Mouse (Mus musculus) myocyte (in vitro differentiated cells): Measurements from ENCODE around the gene Gm3238.

Source experiments
- E2F4 ChIP-seq: IDR thresholded peaks from one replicate; pipeline ENCODE4 v1.6.1; 2011; ENCODE audit warnings: mild to moderate bottlenecking, control low read depth, moderate library complexity; ENCODE audit not compliant: insufficient read depth
- MAX ChIP-seq: IDR thresholded peaks from one replicate; pipeline ENCODE4 v1.6.1; 2011; ENCODE audit warnings: low read depth, mild to moderate bottlenecking, control low read depth
- MYOD1 ChIP-seq, 3 experiments: IDR thresholded peaks; one replicate each; pipeline ENCODE4 v1.6.1; 2011; ENCODE audit warnings: control low read depth in 2 of 3, low read depth in 2 of 3, mild to moderate bottlenecking in 2 of 3, moderate library complexity in 1 of 3; ENCODE audit not compliant: insufficient read length in 2 of 3, control insufficient read depth in 1 of 3
- MYOG ChIP-seq, 3 experiments: IDR thresholded peaks; one replicate each; pipeline ENCODE4 v1.6.1; 2011; ENCODE audit warnings: control low read depth in 2 of 3, low read depth in 2 of 3, mild to moderate bottlenecking in 2 of 3; ENCODE audit not compliant: insufficient read length in 2 of 3, control insufficient read depth in 1 of 3, insufficient read depth in 1 of 3
- POLR2A ChIP-seq: IDR thresholded peaks from one replicate; pipeline ENCODE4 v1.6.1; 2011; ENCODE audit warnings: low read depth, mild to moderate bottlenecking, control low read depth, moderate library complexity; ENCODE audit not compliant: insufficient read length
- POLR2AphosphoS2 ChIP-seq: IDR thresholded peaks from one replicate; pipeline ENCODE4 v1.6.1; 2011; ENCODE audit warnings: low read depth, control low read depth; ENCODE audit not compliant: insufficient read length
- SRF ChIP-seq: IDR thresholded peaks from one replicate; pipeline ENCODE4 v1.6.1; 2011; ENCODE audit warnings: low read depth; ENCODE audit not compliant: control insufficient read depth, insufficient read length
- TCF12 ChIP-seq: IDR thresholded peaks from one replicate; pipeline ENCODE4 v1.6.1; 2011; ENCODE audit warnings: mild to moderate bottlenecking, control low read depth; ENCODE audit not compliant: poor library complexity, insufficient read depth, severe bottlenecking
- TCF3 ChIP-seq: IDR thresholded peaks from one replicate; pipeline ENCODE4 v1.6.1; 2011; ENCODE audit warnings: low read depth, control low read depth; ENCODE audit not compliant: insufficient read length
- USF1 ChIP-seq: IDR thresholded peaks from one replicate; pipeline ENCODE4 v1.6.1; 2011; ENCODE audit warnings: low read depth, mild to moderate bottlenecking, control low read depth, moderate library complexity

DNA sequence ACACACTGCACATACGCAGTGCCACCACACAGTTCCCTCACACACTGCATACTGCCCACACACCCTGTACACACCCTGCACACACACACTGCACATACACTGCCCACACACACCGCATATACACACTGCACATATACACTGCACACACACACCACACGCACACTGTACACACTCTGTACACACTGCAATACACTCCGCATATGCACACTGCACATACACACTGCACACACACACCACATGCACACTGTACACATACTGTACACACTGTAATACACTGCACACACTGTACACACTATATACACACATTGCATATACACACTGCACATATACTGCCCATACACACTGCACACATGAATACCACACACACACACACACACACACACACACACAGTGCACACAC lies 47.4 kb upstream of the Gm3238 start:
- no peak for TF ChIP-seq POLR2A
- TF ChIP-seq TCF12: no peak
- no peak for TF ChIP-seq POLR2AphosphoS2
- no peak for TF ChIP-seq E2F4
- TF ChIP-seq MAX: no peak
- no peak for TF ChIP-seq MYOD1 (IDR thresholded peaks at IDR 0.05; ENCODE audit: control insufficient read depth in 1 of 3, insufficient read length in 2 of 3, low read depth in 2 of 3)
- TF ChIP-seq TCF3: no peak
- no peak for TF ChIP-seq MYOG (IDR thresholded peaks at IDR 0.05; ENCODE audit: control insufficient read depth in 1 of 3, insufficient read depth in 1 of 3, insufficient read length in 2 of 3, low read depth in 2 of 3)
- no peak for TF ChIP-seq USF1
- no peak for TF ChIP-seq SRF
